Mouse (Mus musculus) midbrain, embryonic 16.5 days (tissue): Measurements from ENCODE around the gene Agk. TPM values are rescaled to one million over a fixed set of nuclear protein-coding genes. Genes with fewer than 3 reads are reported as not detected.

ENCODE experiments used
- ATAC-seq: fragments of 200-750 bp; cut with Nextera tagmentation; 2 replicates; pipeline ENCODE4 v1.8.0; 2017; ENCODE audit warnings: moderate TSS enrichment
- H3K27ac ChIP-seq: fragments of 300-500 bp; sonication (generic); 2 replicates; pipeline ENCODE4 v1.5.1; 2014; ENCODE audit warnings: mild to moderate bottlenecking, low read length, mixed read lengths
- H3K27me3 ChIP-seq: fragments of 300-500 bp; sonication (generic); 2 replicates; pipeline ENCODE4 v1.6.1; 2014; ENCODE audit warnings: low read depth, low read length, mixed read lengths; ENCODE audit not compliant: control insufficient read depth, insufficient read depth
- H3K36me3 ChIP-seq: fragments of 300-500 bp; sonication (generic); 2 replicates; pipeline ENCODE4 v1.6.1; 2014; ENCODE audit warnings: mild to moderate bottlenecking, low read length, moderate library complexity, mixed read lengths; ENCODE audit not compliant: control insufficient read depth, insufficient read depth
- H3K4me1 ChIP-seq: fragments of 300-500 bp; sonication (generic); 2 replicates; pipeline ENCODE4 v1.6.1; 2014; ENCODE audit warnings: mild to moderate bottlenecking, low read length, mixed read lengths; ENCODE audit not compliant: control insufficient read depth, insufficient read depth
- H3K4me2 ChIP-seq: fragments of 300-500 bp; sonication (generic); 2 replicates; pipeline ENCODE4 v1.6.1; 2014; ENCODE audit warnings: mild to moderate bottlenecking, low read length, mixed read lengths
- H3K4me3 ChIP-seq: fragments of 300-500 bp; sonication (generic); 2 replicates; pipeline ENCODE4 v1.5.1; 2014; ENCODE audit warnings: low read depth, mild to moderate bottlenecking, low read length, moderate library complexity, mixed read lengths
- H3K9ac ChIP-seq: fragments of 300-500 bp; sonication (generic); 2 replicates; pipeline ENCODE4 v1.6.1; 2014; ENCODE audit warnings: low read depth, low read length, mixed read lengths
- H3K9me3 ChIP-seq: fragments of 300-500 bp; sonication (generic); replicated peaks from 2 replicates; pipeline ENCODE4 v1.6.1; 2014; ENCODE audit warnings: mild to moderate bottlenecking, low read length, mixed read lengths; ENCODE audit not compliant: control insufficient read depth, poor library complexity, severe bottlenecking
- WGBS: fragments of 180-500 bp; shearing (Covaris S2); extraction: QIAGEN DNeasy Blood & Tissue Kit; methylation state at CpG from one replicate; pipeline ENCODE4 v1.1.7; 2014; 5-methylcytosine and 5-hydroxymethylcytosine counted together
- polyA plus RNA-seq: library from polyadenylated mRNA; unstranded; fragments of >200 nt; fragmentation: Nextera tagmentation; extraction: Ambion mirVana; gene quantifications from 2 replicates; pipeline ENCODE4 v1.2.1, GENCODE M21; 2015

Agk gene
- polyA plus RNA-seq, 1 experiment from 2014 or later: 74.5 TPM

GRCm38 (mm10) chr6:40431812-40432211 lies 106.8 kb downstream of the Agk start:
- no peaks in the 10 kb centered on the region for H3K36me3 ChIP-seq
- no peaks in the 10 kb centered on the region for H3K9me3 ChIP-seq
- peaks cover 16% of the 10 kb centered on the region for H3K4me1 ChIP-seq
- H3K27me3 ChIP-seq: no peaks in the 10 kb centered on the region
- H3K9ac ChIP-seq: no peak overlapping the region
- ATAC-seq: no peak
- no peak overlapping the region for H3K4me2 ChIP-seq
- H3K27ac ChIP-seq: 0 out of 2 replicates have a peak overlapping the region, but pooled peaks have one; percentile 13
- H3K4me3 ChIP-seq: no peak overlapping the region

GRCm38 (mm10) chr6:40432346-40433275 lies 107.6 kb downstream of the Agk start:
- Histone ChIP-seq H3K9me3 (no peaks in the 10 kb centered on the region), H3K4me2 (no peak overlapping the region), H3K27ac (no peak overlapping the region), H3K4me3 (no peak overlapping the region), H3K4me1 (peaks cover 16% of the 10 kb centered on the region), H3K27me3 (no peaks in the 10 kb centered on the region), H3K9ac (no peak overlapping the region), H3K36me3 (no peaks in the 10 kb centered on the region)
- WGBS: 89% methylated on average over 17 of the region's 17 CpGs
- no peak for ATAC-seq

GRCm38 (mm10) chr6:40434697-40435096 lies 109.7 kb downstream of the Agk start:
- ATAC-seq: no peak; the same call in 1 of the 2 replicates
- H3K9ac ChIP-seq: peak overlapping the region; percentile 72
- no peaks in the 10 kb centered on the region for H3K9me3 ChIP-seq
- H3K27me3 ChIP-seq: no peaks in the 10 kb centered on the region; the same call in 1 of the 2 replicates
- H3K4me3 ChIP-seq: peak overlapping the region; percentile 53
- no peaks in the 10 kb centered on the region for H3K36me3 ChIP-seq
- H3K4me1 ChIP-seq: peaks cover 13% of the 10 kb centered on the region
- peak overlapping the region; percentile 80 for H3K27ac ChIP-seq
- WGBS: 5% methylated on average over 7 of the region's 7 CpGs
- peak overlapping the region; percentile 78 for H3K4me2 ChIP-seq

GRCm38 (mm10) chr6:40435151-40436046 lies 110.4 kb downstream of the Agk start:
- WGBS: under 1% methylated on average over 50 of the region's 72 CpGs
- peaks cover 13% of the 10 kb centered on the region for H3K4me1 ChIP-seq
- H3K4me2 ChIP-seq: peak overlapping the region; percentile 78

GRCm38 (mm10) chr6:40436047-40436483 lies 111.1 kb downstream of the Agk start, which contains the start of gene E330009J07Rik:
TSS of gene E330009J07Rik (minus strand) at chr6:40436135.
- no peaks in the 10 kb centered on the region for H3K36me3 ChIP-seq
- no peaks in the 10 kb centered on the region for H3K9me3 ChIP-seq
- peak within 1 kb of the TSS; percentile 72 for H3K9ac ChIP-seq
- peak within 1 kb of the TSS; percentile 78 for H3K4me2 ChIP-seq
- H3K27ac ChIP-seq: peak within 1 kb of the TSS; percentile 80
- ATAC-seq: peak; percentile 88
- H3K4me1 ChIP-seq: peaks cover 13% of the 10 kb centered on the region
- WGBS: 2% methylated on average over 35 of the region's 38 CpGs
- H3K27me3 ChIP-seq: no peaks in the 10 kb centered on the region; the same call in 1 of the 2 replicates
- H3K4me3 ChIP-seq: peak within 1 kb of the TSS; percentile 53

More at GRCm38 (mm10) chr6:40435151-40436046, 110.4 kb downstream of the Agk start:
- H3K27ac ChIP-seq: peak overlapping the region; percentile 80
- no peaks in the 10 kb centered on the region for H3K9me3 ChIP-seq
- H3K9ac ChIP-seq: peak overlapping the region; percentile 72
- no peaks in the 10 kb centered on the region; the same call in 1 of the 2 replicates for H3K27me3 ChIP-seq
- peak; percentile 80 for ATAC-seq
- peak overlapping the region; percentile 53 for H3K4me3 ChIP-seq
- H3K36me3 ChIP-seq: no peaks in the 10 kb centered on the region

GRCm38 (mm10) chr6:40438936-40439335 lies 114.0 kb downstream of the Agk start, which contains the start of gene Wee2:
TSS of gene Wee2 (plus strand) at chr6:40439088.
- Histone ChIP-seq H3K9me3 (no peaks in the 10 kb centered on the region), H3K36me3 (no peaks in the 10 kb centered on the region), H3K4me1 (peaks cover 12% of the 10 kb centered on the region), H3K4me3 (no peak within 1 kb of the TSS), H3K9ac (no peak within 1 kb of the TSS), H3K27ac (no peak within 1 kb of the TSS), H3K4me2 (no peak within 1 kb of the TSS), H3K27me3 (no peaks in the 10 kb centered on the region; the same call in 1 of the 2 replicates)
- 74% methylated on average over 5 of the region's 5 CpGs for WGBS
- no peak for ATAC-seq

- Histone ChIP-seq H3K4me3 (no peak overlapping the region), H3K36me3 (no peaks in the 10 kb centered on the region), H3K9ac (no peak overlapping the region), H3K27ac (no peak overlapping the region), H3K9me3 (no peaks in the 10 kb centered on the region), H3K27me3 (no peaks in the 10 kb centered on the region; the same call in 1 of the 2 replicates), H3K4me2 (no peak overlapping the region), H3K4me1 (peaks cover 4% of the 10 kb centered on the region)
- 49% methylated on average over 12 of the region's 12 CpGs for WGBS
- ATAC-seq: no peak
These were observed 114.8 kb downstream of the Agk start for GRCm38 (mm10) chr6:40439731-40440130.

- H3K4me2 ChIP-seq: no peak overlapping the region
- H3K4me3 ChIP-seq: no peak overlapping the region
- no peaks in the 10 kb centered on the region; the same call in 1 of the 2 replicates for H3K27me3 ChIP-seq
- H3K36me3 ChIP-seq: no peaks in the 10 kb centered on the region
- no peak overlapping the region for H3K27ac ChIP-seq
- no peak overlapping the region for H3K9ac ChIP-seq
- no peak for ATAC-seq
- 60% methylated on average over 3 of the region's 3 CpGs for WGBS
- H3K4me1 ChIP-seq: peaks cover 3% of the 10 kb centered on the region; the same call in 1 of the 2 replicates
- no peaks in the 10 kb centered on the region for H3K9me3 ChIP-seq
These were observed 116.3 kb downstream of the Agk start for GRCm38 (mm10) chr6:40441276-40441675.
